In the genomic region with DNA sequence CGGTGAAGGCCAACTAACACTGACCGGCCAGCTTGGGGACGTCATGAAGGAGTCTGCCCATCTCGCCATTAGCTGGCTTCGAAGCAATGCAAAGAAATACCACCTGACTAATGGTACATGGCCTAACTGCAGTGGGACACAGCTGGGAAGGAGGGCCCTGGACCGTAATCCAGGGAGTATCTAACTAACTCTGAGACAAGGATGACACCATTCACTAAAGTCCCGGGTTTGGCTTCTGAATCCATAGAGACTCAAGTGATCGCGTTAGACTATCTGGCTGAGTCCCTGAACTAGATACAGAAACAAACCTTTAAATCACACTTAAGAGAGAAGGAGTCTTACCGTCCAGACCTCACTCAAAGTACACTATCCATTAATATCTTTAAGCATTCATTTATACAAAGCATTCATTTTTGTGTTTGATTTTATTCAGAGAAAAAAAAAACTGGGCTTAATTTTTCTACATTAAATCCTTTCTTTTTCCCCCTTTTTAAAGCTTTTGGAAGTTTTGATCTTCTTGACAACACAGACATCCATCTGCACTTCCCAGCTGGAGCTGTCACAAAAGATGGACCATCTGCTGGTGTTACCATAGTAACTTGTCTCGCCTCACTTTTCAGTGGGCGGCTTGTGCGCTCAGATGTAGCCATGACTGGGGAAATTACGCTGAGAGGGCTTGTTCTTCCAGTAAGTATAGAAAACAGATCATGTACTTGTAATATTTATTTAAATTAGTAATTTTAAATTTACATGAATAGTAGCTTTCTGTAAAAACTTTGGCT, we compare ENCODE assay signal across 8 mouse cellular contexts. TPM values are rescaled to one million over a fixed set of nuclear protein-coding genes. Genes with fewer than 3 reads are reported as not detected.
DNase-seq lines count a peak whose midpoint lies in the region; ATAC-seq lines count a peak whose summit lies in the region.

No protein-coding gene starts in this region.

- H3K4me3 ChIP-seq in forebrain, embryonic 13.5 days: no peak overlapping the region
- no peak overlapping the region for H3K4me3 ChIP-seq in neural tube, embryonic 14.5 days (ENCODE audit: low read depth, low read length)

- no peaks in the 10 kb centered on the region for H3K9me3 ChIP-seq in forebrain, embryonic 13.5 days (replicated peaks)
- H3K9me3 ChIP-seq in neural tube, embryonic 14.5 days (ENCODE audit: control insufficient read depth, low read length): no peaks in the 10 kb centered on the region

- no peak overlapping the region for H3K9ac ChIP-seq in forebrain, embryonic 13.5 days
- H3K9ac ChIP-seq in neural tube, embryonic 14.5 days (replicated peaks; ENCODE audit: low read depth, low read length): no peak overlapping the region

- H3K27ac ChIP-seq in forebrain, embryonic 13.5 days: peak overlapping the region; percentile 82
- H3K27ac ChIP-seq in neural tube, embryonic 14.5 days (ENCODE audit: low read depth, low read length): no peak overlapping the region

- H3K27me3 ChIP-seq in forebrain, embryonic 13.5 days: no peaks in the 10 kb centered on the region
- no peaks in the 10 kb centered on the region for H3K27me3 ChIP-seq in neural tube, embryonic 14.5 days (ENCODE audit: control insufficient read depth, insufficient read depth, low read length)

- peaks cover 31% of the 10 kb centered on the region for H3K36me3 ChIP-seq in forebrain, embryonic 13.5 days (ENCODE audit: poor library complexity, severe bottlenecking)
- peaks cover 4% of the 10 kb centered on the region; the same call in 1 of the 2 replicates for H3K36me3 ChIP-seq in neural tube, embryonic 14.5 days (ENCODE audit: control insufficient read depth, insufficient read depth, low read length)

- peak; percentile 48 for DNase-seq in cerebellum, adult 11-12 months
- peak; percentile 66 to 94 for DNase-seq in layer of hippocampus, postnatal 14 days (ENCODE audit: low spot score in 2 of 2)
- DNase-seq in adrenal gland, postnatal 25 days: no peak
- DNase-seq in thymus, postnatal 25 days: no peak
- no peak for DNase-seq in gastrocnemius, postnatal 25 days

- ATAC-seq in cerebellum, adult (ENCODE audit: insufficient number of reproducible peaks, low FRiP score, low TSS enrichment): no peak; the same call in 1 of the 2 replicates
- peak; percentile 92 for ATAC-seq in forebrain, embryonic 13.5 days
- peak; percentile 79 for ATAC-seq in neural tube, embryonic 14.5 days (ENCODE audit: low read depth)

- peaks cover 26% of the 10 kb centered on the region for H3K4me1 ChIP-seq in forebrain, embryonic 13.5 days
- no peaks in the 10 kb centered on the region for H3K4me1 ChIP-seq in neural tube, embryonic 14.5 days (ENCODE audit: control insufficient read depth, insufficient read depth, low read length)

- WGBS in forebrain, embryonic 13.5 days: 63% methylated on average over 14 of the region's 14 CpGs
- 37% methylated on average over 14 of the region's 14 CpGs for WGBS in neural tube, embryonic 14.5 days

- no peak overlapping the region for H3K4me2 ChIP-seq in forebrain, embryonic 13.5 days
- no peak overlapping the region for H3K4me2 ChIP-seq in neural tube, embryonic 14.5 days (ENCODE audit: low read depth, low read length)

RNA-seq across cellular contexts. Expression of a gene that starts 31.9 kb away (rescaled TPM):
- polyA plus RNA-seq in forebrain, embryonic 13.5 days (2015; fragmentation: Nextera tagmentation; extraction: Ambion mirVana): 5.7 and 7.9 TPM in 2 replicates
- total RNA-seq in layer of hippocampus, postnatal 14 days (2021): 1 to 10 TPM; 3.5 to 5.1 TPM
- 5.5 and 6.3 TPM in 2 replicates for polyA plus RNA-seq in neural tube, embryonic 14.5 days (2014; fragmentation: Nextera tagmentation; extraction: Ambion mirVana)
- 2.0 and 4.3 TPM in 2 replicates for total RNA-seq in adrenal gland, postnatal 25 days (2021)
- 1 to 10 TPM; 2.8 to 4.1 TPM for total RNA-seq in gastrocnemius, postnatal 25 days (2021)

RNA-seq across cellular contexts. Expression of a gene that starts 32.1 kb away (rescaled TPM):
- 87.9 and 89.6 TPM in 2 replicates for polyA plus RNA-seq in forebrain, embryonic 13.5 days (2015; fragmentation: Nextera tagmentation; extraction: Ambion mirVana)
- 10 to 100 TPM; 30.3 to 34.6 TPM for total RNA-seq in layer of hippocampus, postnatal 14 days (2021)
- 81.0 and 88.7 TPM in 2 replicates for polyA plus RNA-seq in neural tube, embryonic 14.5 days (2014; fragmentation: Nextera tagmentation; extraction: Ambion mirVana)
- total RNA-seq in adrenal gland, postnatal 25 days (2021): 19.1 and 20.3 TPM in 2 replicates
- total RNA-seq in gastrocnemius, postnatal 25 days (2021): 10 to 100 TPM in 1 of 2 experiments, 1 to 10 TPM in 1; 7.7 to 10.4 TPM

Comparison
In these comparisons a context has a peak if more than half of its experiments do, and no peak if none do; other contexts are left out.
1. DNase-seq: peak in cerebellum, adult 11-12 months (single experiment) and layer of hippocampus, postnatal 14 days (2 of 2); none in adrenal gland, postnatal 25 days (single experiment), thymus, postnatal 25 days (single experiment) and gastrocnemius, postnatal 25 days (single experiment).